Mouse (Mus musculus) layer of hippocampus, postnatal 10 days (tissue): Measurements from ENCODE around the gene Ano1. TPM values are rescaled to one million over a fixed set of nuclear protein-coding genes. Genes with fewer than 3 reads are reported as not detected.

Experiments
- DNase-seq, 2 experiments: peaks; one replicate each; pipeline ENCODE4 v3.0.0; 2021; ENCODE audit warnings: low spot score in 2 of 2
- long read RNA-seq: library from polyadenylated mRNA; stranded (forward); transcript quantifications from one replicate; pipeline ENCODE4 v2.0.0, GENCODE M21; 2023
- total RNA-seq, 2 experiments: library from RNA; stranded (reverse); gene quantifications; 2 replicates each; pipeline ENCODE4 v1.2.3; 2021

The Ano1 gene
- 1 to 10 TPM; 3.6 to 5.0 TPM for total RNA-seq
- long read RNA-seq, result 0 reads

DNA sequence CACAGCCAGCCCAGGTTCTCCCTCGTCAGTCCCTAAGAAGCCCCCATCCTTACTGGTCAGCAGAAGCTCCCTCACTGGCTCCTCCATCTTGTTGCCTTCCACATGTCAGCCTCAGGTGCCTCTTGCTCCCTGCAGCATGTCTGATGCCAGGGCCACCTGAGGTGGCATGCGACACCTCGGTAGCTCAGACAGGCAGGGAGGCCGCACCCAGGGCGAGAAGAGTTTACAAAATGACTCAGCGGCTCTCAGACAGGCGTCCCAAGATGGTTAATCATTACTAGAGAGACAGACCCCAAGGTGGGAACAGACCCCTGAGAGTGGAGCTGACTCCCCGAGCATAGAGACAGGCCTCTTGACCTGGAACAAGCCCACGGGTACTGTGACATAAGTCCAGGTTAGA lies at the start of gene Ano1:
TSS of gene Ano1 (minus strand) at position 142 of the 400 bp plus-strand sequence.
- no peak for DNase-seq

- DNase-seq, result peak; percentile 46 to 51
These were observed 46.7 kb upstream of the Ano1 start for GRCm38 (mm10) chr7:144798471-144798870.

DNA sequence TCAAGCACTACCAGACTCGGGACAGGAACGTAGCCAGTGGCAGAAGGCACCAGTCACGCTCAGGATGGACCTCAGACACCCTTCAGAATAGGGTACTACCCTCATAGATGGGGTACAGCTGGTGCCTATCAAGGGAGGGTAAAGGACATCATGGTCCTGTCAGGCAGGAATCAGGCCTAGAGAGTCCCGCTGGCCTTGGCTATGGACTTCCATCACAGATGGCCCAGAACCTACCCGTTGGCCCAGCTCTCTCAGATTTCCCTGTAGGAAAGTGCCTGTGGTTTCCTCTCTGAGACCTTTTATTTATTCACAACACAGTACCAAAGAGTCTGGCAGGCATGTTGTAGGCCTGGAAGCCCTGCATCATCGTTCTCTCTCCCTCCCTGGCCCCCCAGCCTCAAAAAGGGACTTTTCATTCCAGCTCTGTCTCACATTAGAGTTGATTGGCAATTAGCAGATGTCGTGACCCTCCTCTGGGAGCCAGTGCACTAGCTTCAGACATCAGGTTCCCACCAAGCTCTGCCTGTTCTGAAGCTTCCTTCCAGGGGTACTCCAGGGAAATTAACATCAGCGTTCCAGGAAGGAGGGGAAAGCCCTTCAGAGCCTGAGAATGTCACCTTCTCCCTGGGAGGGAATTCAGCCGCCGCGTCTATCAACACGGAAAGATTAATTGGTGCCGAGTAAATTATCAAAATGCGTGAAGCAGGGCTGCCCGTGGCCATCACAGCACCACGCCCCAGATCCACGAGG lies 45.4 kb upstream of the Ano1 start:
- DNase-seq, result no peak

- DNase-seq, result no peak
These were observed 44.3 kb upstream of the Ano1 start for GRCm38 (mm10) chr7:144795976-144796474.

- no peak for DNase-seq
These were observed 41.5 kb upstream of the Ano1 start for GRCm38 (mm10) chr7:144793296-144793695.

DNA sequence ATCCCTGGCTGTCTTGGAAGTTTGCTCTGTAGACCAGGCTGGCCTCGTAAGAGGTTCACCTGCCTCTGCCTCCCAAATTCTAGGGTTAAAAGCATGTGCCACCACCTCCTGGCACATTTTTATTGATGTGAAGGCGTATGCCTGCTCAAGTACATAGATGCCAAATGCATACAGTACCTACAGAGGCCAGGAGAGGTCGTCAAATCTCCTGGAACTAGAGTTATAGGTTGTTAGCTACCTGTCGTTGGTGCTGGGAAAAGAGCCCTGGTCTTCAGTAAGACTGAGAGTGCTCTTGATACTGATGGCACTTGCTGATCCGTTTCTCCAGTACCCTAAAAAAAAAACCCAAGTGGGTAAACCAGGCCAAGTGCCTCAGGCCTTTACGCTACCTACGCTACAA lies 39.7 kb upstream of the Ano1 start:
- DNase-seq, result no peak

GRCm38 (mm10) chr7:144789601-144790556 lies 38.1 kb upstream of the Ano1 start:
- DNase-seq, result peak in 1 of 2 experiments; percentile 20

GRCm38 (mm10) chr7:144788631-144789030 lies 36.9 kb upstream of the Ano1 start:
- DNase-seq, result peak in 1 of 2 experiments; percentile 35

GRCm38 (mm10) chr7:144787501-144787900 lies 35.7 kb upstream of the Ano1 start:
- DNase-seq, result no peak

GRCm38 (mm10) chr7:144786571-144786970 lies 34.8 kb upstream of the Ano1 start:
- no peak for DNase-seq

- DNase-seq, result no peak
These were observed 32.4 kb upstream of the Ano1 start for GRCm38 (mm10) chr7:144784176-144784575.

DNA sequence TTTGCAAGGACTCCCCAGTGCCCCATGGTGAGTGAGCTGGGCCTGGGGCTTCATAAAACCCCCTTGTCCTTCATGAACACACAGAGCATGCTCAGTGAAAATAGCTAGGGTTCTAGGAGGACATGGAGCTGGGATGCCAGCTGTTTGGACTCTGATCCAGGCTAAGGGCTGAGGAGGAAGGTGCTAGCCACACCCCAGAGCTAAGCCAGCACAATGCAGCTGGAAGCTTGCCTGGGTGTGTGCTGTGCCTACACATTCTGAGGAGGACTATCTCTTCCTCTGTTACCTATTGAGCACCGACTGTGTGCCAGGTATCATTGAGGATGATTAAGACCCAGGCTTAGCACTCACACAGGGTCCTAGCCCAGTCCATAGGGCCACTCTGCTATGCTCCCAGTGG lies 30.6 kb upstream of the Ano1 start:
- no peak for DNase-seq

DNA sequence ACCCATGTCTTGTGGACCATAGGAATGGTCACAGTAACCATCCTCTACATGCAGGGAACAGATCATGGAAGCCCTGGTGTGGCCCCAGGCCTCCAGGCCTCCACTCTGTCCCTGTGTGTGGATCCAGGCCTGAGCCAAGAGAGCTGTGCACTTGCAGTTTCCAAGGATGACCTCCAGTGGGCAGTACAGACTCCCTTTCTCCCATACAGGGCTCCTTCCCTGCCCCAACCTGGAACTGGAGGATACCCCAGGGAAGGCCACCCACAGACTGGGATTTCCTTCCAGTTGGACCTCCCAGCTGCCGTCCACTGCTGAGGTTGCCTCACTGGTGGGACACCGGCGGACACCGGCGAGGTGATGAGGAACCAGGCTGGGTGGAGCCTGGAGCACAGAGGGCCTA lies 29.6 kb upstream of the Ano1 start:
- DNase-seq, result peak in 1 of 2 experiments; percentile 36

DNA sequence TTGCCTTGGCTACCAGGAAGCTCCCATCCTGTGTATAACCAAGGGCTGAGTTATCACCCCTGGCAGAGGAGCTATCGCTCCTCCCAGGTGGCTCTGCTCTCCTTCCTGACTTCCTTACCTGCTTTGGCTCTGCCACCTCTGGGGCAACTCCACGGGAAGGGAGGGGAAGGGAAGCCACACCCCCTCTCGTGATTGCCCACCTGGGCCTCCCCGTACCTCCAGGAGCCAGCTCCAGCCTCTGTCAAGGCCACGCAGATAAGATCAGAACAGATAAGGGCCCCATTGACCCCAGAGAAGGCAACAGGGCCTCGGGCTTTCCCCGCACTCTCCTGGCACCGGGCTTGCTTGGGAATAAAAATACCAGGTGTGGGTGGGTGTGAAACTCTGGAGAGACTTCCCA lies 28.4 kb upstream of the Ano1 start:
- no peak for DNase-seq

DNA sequence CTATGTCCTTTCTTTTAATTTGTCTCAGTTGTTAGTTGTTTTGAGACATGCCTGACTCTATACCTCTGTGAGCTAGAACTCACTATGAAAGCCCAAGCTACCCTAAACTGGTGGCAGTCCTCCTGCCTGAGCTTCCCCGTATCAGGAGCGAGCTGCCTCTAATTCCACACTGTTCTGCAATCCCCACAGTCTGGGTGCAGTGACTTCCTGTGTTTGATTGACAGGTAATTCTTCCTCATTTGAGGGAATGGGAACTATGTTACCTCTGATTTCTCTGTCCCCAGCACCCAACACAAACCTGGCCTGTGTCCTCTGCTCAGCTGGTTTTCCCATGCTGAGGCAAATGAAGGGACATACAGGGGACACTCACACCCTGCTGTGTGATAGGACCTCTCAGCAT lies 27.9 kb upstream of the Ano1 start:
- DNase-seq, result no peak

- DNase-seq, result no peak
These were observed 26.0 kb upstream of the Ano1 start for GRCm38 (mm10) chr7:144777805-144778204.

GRCm38 (mm10) chr7:144775804-144776447 lies 24.2 kb upstream of the Ano1 start:
- DNase-seq, result peak; percentile 94 to 95

GRCm38 (mm10) chr7:144775214-144775613 lies 23.4 kb upstream of the Ano1 start:
- DNase-seq, result no peak

GRCm38 (mm10) chr7:144774283-144774682 lies 22.5 kb upstream of the Ano1 start:
- DNase-seq, result no peak

- no peak for DNase-seq
These were observed 18.3 kb upstream of the Ano1 start for GRCm38 (mm10) chr7:144770116-144770515.

GRCm38 (mm10) chr7:144769434-144770080 lies 17.8 kb upstream of the Ano1 start:
- no peak for DNase-seq
